Mouse (Mus musculus) ES-Bruce4 (cell line): ENCODE data around the gene Gm45213. TPM values are rescaled to one million over a fixed set of nuclear protein-coding genes. Genes with fewer than 3 reads are reported as not detected.

Experiments
- H3K27ac ChIP-seq: 2 replicates; pipeline ENCODE4 v1.5.1; 2012; ENCODE audit warnings: low read length, inconsistent platforms; ENCODE audit not compliant: insufficient read depth
- H3K27me3 ChIP-seq: 2 replicates; pipeline ENCODE4 v1.6.1; 2012; ENCODE audit warnings: mild to moderate bottlenecking, low read length, inconsistent platforms; ENCODE audit not compliant: control insufficient read depth, poor library complexity, insufficient read depth, severe bottlenecking
- H3K36me3 ChIP-seq: 2 replicates; pipeline ENCODE4 v1.6.1; 2012; ENCODE audit warnings: inconsistent platforms, mild to moderate bottlenecking, low read length, moderate library complexity; ENCODE audit not compliant: control insufficient read depth, poor library complexity, insufficient read depth, severe bottlenecking
- H3K4me1 ChIP-seq: one replicate; pipeline ENCODE4 v1.8.1; 2011; ENCODE audit warnings: low read length; ENCODE audit not compliant: control insufficient read depth, insufficient read depth
- H3K4me3 ChIP-seq: 2 replicates; pipeline ENCODE4 v1.5.1; 2011; ENCODE audit warnings: low read depth, mild to moderate bottlenecking, low read length
- H3K9ac ChIP-seq: 2 replicates; pipeline ENCODE4 v1.6.1; 2012; ENCODE audit warnings: low read depth, mild to moderate bottlenecking, inconsistent platforms; ENCODE audit not compliant: poor library complexity, severe bottlenecking
- H3K9me3 ChIP-seq: replicated peaks from 2 replicates; pipeline ENCODE4 v1.6.1; 2012; ENCODE audit warnings: mild to moderate bottlenecking, low read length, inconsistent platforms; ENCODE audit not compliant: control insufficient read depth, poor library complexity, insufficient read depth, severe bottlenecking
- CTCF ChIP-seq: IDR thresholded peaks from one replicate; pipeline ENCODE4 v1.8.1; 2011; ENCODE audit warnings: low read depth, low read length
- EP300 ChIP-seq: IDR thresholded peaks from 2 replicates; pipeline ENCODE4 v1.6.1; 2011; ENCODE audit warnings: low read depth, low read length; ENCODE audit not compliant: insufficient read depth
- POLR2A ChIP-seq: IDR thresholded peaks from one replicate; pipeline ENCODE4 v1.8.1; 2011; ENCODE audit warnings: low read length; ENCODE audit not compliant: insufficient read depth
- polyA plus RNA-seq: library from polyadenylated mRNA; stranded (reverse); fragments of >200 nt; gene quantifications from 2 replicates; pipeline ENCODE4 v1.2.4, GENCODE M21; 2011; ENCODE audit warnings: low read depth; ENCODE audit not compliant: missing spikeins, insufficient read depth, insufficient read length

Gm45213 gene
- polyA plus RNA-seq, 1 experiment, result not detected

GRCm38 (mm10) chr7:66036809-66037208, 6.6 kb upstream of the Gm45213 start:
- Histone ChIP-seq H3K4me1 (no peaks in the 10 kb centered on the region), H3K36me3 (no peaks in the 10 kb centered on the region), H3K9ac (no peak overlapping the region), H3K27me3 (no peaks in the 10 kb centered on the region), H3K4me3 (no peak overlapping the region), H3K27ac (no peak overlapping the region), H3K9me3 (no peaks in the 10 kb centered on the region)
- TF ChIP-seq EP300 (no peak), CTCF (no peak), POLR2A (no peak)

- Histone ChIP-seq H3K9ac (no peak overlapping the region), H3K4me1 (no peaks in the 10 kb centered on the region), H3K27me3 (no peaks in the 10 kb centered on the region), H3K27ac (no peak overlapping the region), H3K4me3 (no peak overlapping the region), H3K9me3 (no peaks in the 10 kb centered on the region), H3K36me3 (no peaks in the 10 kb centered on the region)
- TF ChIP-seq EP300, result no peak
- no peak for TF ChIP-seq CTCF
- TF ChIP-seq POLR2A, result no peak
These were observed 5.1 kb upstream of the Gm45213 start for GRCm38 (mm10) chr7:66038261-66038660.

GRCm38 (mm10) chr7:66038730-66039129, 4.7 kb upstream of the Gm45213 start:
- Histone ChIP-seq H3K27ac (no peak overlapping the region), H3K27me3 (no peaks in the 10 kb centered on the region), H3K36me3 (no peaks in the 10 kb centered on the region), H3K4me1 (no peaks in the 10 kb centered on the region), H3K9me3 (no peaks in the 10 kb centered on the region), H3K4me3 (no peak overlapping the region), H3K9ac (no peak overlapping the region)
- TF ChIP-seq CTCF (no peak), EP300 (no peak), POLR2A (no peak)

- H3K9me3 ChIP-seq, result no peaks in the 10 kb centered on the region
- no peak overlapping the region for H3K9ac ChIP-seq
- no peak overlapping the region for H3K27ac ChIP-seq
- no peak for TF ChIP-seq EP300
- no peaks in the 10 kb centered on the region for H3K27me3 ChIP-seq
- H3K4me1 ChIP-seq, result no peaks in the 10 kb centered on the region
- no peak overlapping the region for H3K4me3 ChIP-seq
- no peaks in the 10 kb centered on the region for H3K36me3 ChIP-seq
These were observed 3.2 kb upstream of the Gm45213 start for GRCm38 (mm10) chr7:66040026-66040814.

- no peaks in the 10 kb centered on the region for H3K9me3 ChIP-seq
- H3K27ac ChIP-seq, result no peak overlapping the region
- H3K4me1 ChIP-seq, result no peaks in the 10 kb centered on the region
- H3K4me3 ChIP-seq, result no peak overlapping the region
- no peaks in the 10 kb centered on the region for H3K36me3 ChIP-seq
- no peak for TF ChIP-seq POLR2A
- TF ChIP-seq CTCF, result no peak
- TF ChIP-seq EP300, result no peak
- no peak overlapping the region for H3K9ac ChIP-seq
- H3K27me3 ChIP-seq, result no peaks in the 10 kb centered on the region
These were observed 1.2 kb downstream of the Gm45213 start for GRCm38 (mm10) chr7:66044617-66045016.
